Mouse (Mus musculus) hindbrain, embryonic 14.5 days (tissue): ENCODE results near the gene Hbs1l. TPM values are rescaled to one million over a fixed set of nuclear protein-coding genes. Genes with fewer than 3 reads are reported as not detected.

Source experiments
- ATAC-seq: fragments of 200-750 bp; cut with Nextera tagmentation; 2 replicates; pipeline ENCODE4 v1.8.0; 2017; ENCODE audit warnings: moderate number of reproducible peaks, mild to moderate bottlenecking, moderate TSS enrichment, moderate library complexity; ENCODE audit not compliant: low FRiP score
- DNase-seq: peaks from one replicate; pipeline ENCODE4 v3.0.0-alpha.2; 2015; ENCODE audit warnings: low spot score
- H3K27ac ChIP-seq: fragments of 300-500 bp; sonication (generic); 2 replicates; pipeline ENCODE4 v1.5.1; 2014; ENCODE audit warnings: mild to moderate bottlenecking, moderate library complexity
- H3K27me3 ChIP-seq: fragments of 300-500 bp; sonication (generic); 2 replicates; pipeline ENCODE4 v1.6.1; 2014; ENCODE audit warnings: mild to moderate bottlenecking, low read length, mixed read lengths; ENCODE audit not compliant: control insufficient read depth, insufficient read depth
- H3K36me3 ChIP-seq: fragments of 300-500 bp; sonication (generic); replicated peaks from 2 replicates; pipeline ENCODE4 v1.6.1; 2014; ENCODE audit not compliant: control insufficient read depth, insufficient read depth
- H3K4me1 ChIP-seq: fragments of 300-500 bp; sonication (generic); replicated peaks from 2 replicates; pipeline ENCODE4 v1.6.1; 2014; ENCODE audit warnings: antibody characterized with exemption, low read length, mixed read lengths; ENCODE audit not compliant: control insufficient read depth, insufficient read depth
- H3K4me2 ChIP-seq: fragments of 300-500 bp; sonication (generic); replicated peaks from 2 replicates; pipeline ENCODE4 v1.6.1; 2014; ENCODE audit warnings: mild to moderate bottlenecking, moderate library complexity
- H3K4me3 ChIP-seq: fragments of 300-500 bp; sonication (generic); replicated peaks from 2 replicates; pipeline ENCODE4 v1.5.1; 2014; ENCODE audit warnings: mild to moderate bottlenecking, low read length
- H3K9ac ChIP-seq: fragments of 300-500 bp; sonication (generic); 2 replicates; pipeline ENCODE4 v1.6.1; 2014
- H3K9me3 ChIP-seq: fragments of 300-500 bp; sonication (generic); 2 replicates; pipeline ENCODE4 v1.6.1; 2016; ENCODE audit warnings: low read length; ENCODE audit not compliant: control insufficient read depth
- WGBS: fragments of 180-500 bp; shearing (Covaris S2); extraction: QIAGEN DNeasy Blood & Tissue Kit; methylation state at CpG from one replicate; pipeline ENCODE4 v1.1.7; 2014; 5-methylcytosine and 5-hydroxymethylcytosine counted together
- polyA plus RNA-seq: library from polyadenylated mRNA; unstranded; fragments of >200 nt; fragmentation: Nextera tagmentation; extraction: Ambion mirVana; gene quantifications from 2 replicates; pipeline ENCODE4 v1.2.1, GENCODE M21; 2014

The Hbs1l gene
- polyA plus RNA-seq, 1 experiment from 2014 or later = 92.5 TPM

- ATAC-seq (no peak), DNase-seq (no peak)
- H3K9me3 ChIP-seq = no peaks in the 10 kb centered on the region
- no peaks in the 10 kb centered on the region for H3K4me1 ChIP-seq
- no peaks in the 10 kb centered on the region for H3K27me3 ChIP-seq
- H3K4me3 ChIP-seq = no peak overlapping the region
- H3K4me2 ChIP-seq = no peak overlapping the region
- no peak overlapping the region for H3K9ac ChIP-seq
- 0 out of 2 replicates have a peak, but pooled peaks cover 7% of the 10 kb centered on the region for H3K36me3 ChIP-seq
- no peak overlapping the region for H3K27ac ChIP-seq
- WGBS = 89% methylated on average over 7 of the region's 7 CpGs
Measured at GRCm38 (mm10) chr10:21327605-21328135, 31.9 kb downstream of the Hbs1l start.

- Histone ChIP-seq H3K27me3 (no peaks in the 10 kb centered on the region), H3K36me3 (peaks cover 42% of the 10 kb centered on the region), H3K27ac (no peak overlapping the region), H3K4me3 (no peak overlapping the region), H3K4me1 (no peaks in the 10 kb centered on the region), H3K4me2 (no peak overlapping the region), H3K9me3 (peaks cover 4% of the 10 kb centered on the region; the same call in 1 of the 2 replicates), H3K9ac (no peak overlapping the region)
- no peak for DNase-seq
- 85% methylated on average over 7 of the region's 7 CpGs for WGBS
- ATAC-seq = no peak
Measured at GRCm38 (mm10) chr10:21334349-21335105, 38.7 kb downstream of the Hbs1l start.

GRCm38 (mm10) chr10:21335534-21335933 lies 39.8 kb downstream of the Hbs1l start:
- 100% methylated on average over 5 of the region's 5 CpGs for WGBS
- ATAC-seq (no peak), DNase-seq (no peak)
- H3K4me3 ChIP-seq = no peak overlapping the region
- H3K9ac ChIP-seq = no peak overlapping the region
- H3K4me1 ChIP-seq = no peaks in the 10 kb centered on the region
- H3K36me3 ChIP-seq = peaks cover 45% of the 10 kb centered on the region
- no peak overlapping the region for H3K4me2 ChIP-seq
- H3K9me3 ChIP-seq = peaks cover 4% of the 10 kb centered on the region; the same call in 1 of the 2 replicates
- no peak overlapping the region for H3K27ac ChIP-seq
- no peaks in the 10 kb centered on the region for H3K27me3 ChIP-seq

- Histone ChIP-seq H3K4me3 (no peak overlapping the region), H3K27ac (no peak overlapping the region), H3K27me3 (no peaks in the 10 kb centered on the region), H3K4me2 (no peak overlapping the region), H3K9ac (no peak overlapping the region), H3K4me1 (no peaks in the 10 kb centered on the region), H3K9me3 (peaks cover 4% of the 10 kb centered on the region; the same call in 1 of the 2 replicates), H3K36me3 (peaks cover 51% of the 10 kb centered on the region)
- ATAC-seq (no peak), DNase-seq (no peak)
- 71% methylated on average over 2 of the region's 2 CpGs for WGBS
Measured at GRCm38 (mm10) chr10:21337191-21337590, 41.4 kb downstream of the Hbs1l start.

- 79% methylated on average over 14 of the region's 14 CpGs for WGBS
- Histone ChIP-seq H3K4me2 (no peak overlapping the region), H3K9me3 (peaks cover 4% of the 10 kb centered on the region; the same call in 1 of the 2 replicates), H3K9ac (no peak overlapping the region), H3K27me3 (no peaks in the 10 kb centered on the region), H3K36me3 (peaks cover 61% of the 10 kb centered on the region), H3K4me3 (no peak overlapping the region), H3K4me1 (no peaks in the 10 kb centered on the region), H3K27ac (no peak overlapping the region)
- DNase-seq (no peak), ATAC-seq (no peak)
Measured at GRCm38 (mm10) chr10:21341706-21342105, 45.9 kb downstream of the Hbs1l start.

- no peak for DNase-seq
- no peak overlapping the region for H3K9ac ChIP-seq
- ATAC-seq = no peak
- peaks cover 62% of the 10 kb centered on the region for H3K36me3 ChIP-seq
- H3K4me2 ChIP-seq = no peak overlapping the region
- H3K4me1 ChIP-seq = no peaks in the 10 kb centered on the region
- no peaks in the 10 kb centered on the region for H3K27me3 ChIP-seq
- no peak overlapping the region for H3K4me3 ChIP-seq
- H3K9me3 ChIP-seq = no peaks in the 10 kb centered on the region
- 90% methylated on average over 11 of the region's 11 CpGs for WGBS
- no peak overlapping the region for H3K27ac ChIP-seq
Measured at GRCm38 (mm10) chr10:21342331-21343005, 46.7 kb downstream of the Hbs1l start.

GRCm38 (mm10) chr10:21347332-21347731 lies 51.6 kb downstream of the Hbs1l start:
- Histone ChIP-seq H3K4me3 (no peak overlapping the region), H3K9ac (no peak overlapping the region), H3K9me3 (no peaks in the 10 kb centered on the region), H3K27ac (no peak overlapping the region), H3K36me3 (peaks cover 47% of the 10 kb centered on the region), H3K4me1 (no peaks in the 10 kb centered on the region), H3K4me2 (no peak overlapping the region), H3K27me3 (no peaks in the 10 kb centered on the region)
- DNase-seq (no peak), ATAC-seq (no peak)
- 89% methylated on average over 4 of the region's 4 CpGs for WGBS

GRCm38 (mm10) chr10:21349449-21349848 lies 53.7 kb downstream of the Hbs1l start:
- H3K9ac ChIP-seq = no peak overlapping the region
- H3K27me3 ChIP-seq = no peaks in the 10 kb centered on the region
- no peak for ATAC-seq
- H3K36me3 ChIP-seq = peaks cover 63% of the 10 kb centered on the region
- no peak overlapping the region for H3K4me3 ChIP-seq
- no peak overlapping the region for H3K4me2 ChIP-seq
- no peak for DNase-seq
- H3K4me1 ChIP-seq = no peaks in the 10 kb centered on the region
- WGBS = 93% methylated on average over 5 of the region's 5 CpGs
- no peak overlapping the region for H3K27ac ChIP-seq
- no peaks in the 10 kb centered on the region for H3K9me3 ChIP-seq

GRCm38 (mm10) chr10:21349946-21350345 lies 54.2 kb downstream of the Hbs1l start:
- 100% methylated on average over 2 of the region's 2 CpGs for WGBS
- H3K9me3 ChIP-seq = no peaks in the 10 kb centered on the region
- H3K36me3 ChIP-seq = peaks cover 66% of the 10 kb centered on the region
- DNase-seq (no peak), ATAC-seq (no peak)
- H3K9ac ChIP-seq = no peak overlapping the region
- no peaks in the 10 kb centered on the region for H3K4me1 ChIP-seq
- H3K27ac ChIP-seq = no peak overlapping the region
- H3K4me3 ChIP-seq = no peak overlapping the region
- no peak overlapping the region for H3K4me2 ChIP-seq
- H3K27me3 ChIP-seq = no peaks in the 10 kb centered on the region
